Mouse (Mus musculus) lung, adult 2 months (tissue): ENCODE data around the gene Herpud2. TPM values are rescaled to one million over a fixed set of nuclear protein-coding genes. Genes with fewer than 3 reads are reported as not detected.
"Not testable (repeated sequence)": the region's sequence is repeated elsewhere in the genome, so short reads cannot be mapped to it uniquely, and the experiment has no call there.

Source experiments
- DNase-seq: peaks from one replicate; pipeline ENCODE4 v3.0.0; 2022
- H3K4me1 ChIP-seq: fragments of 200-500 bp; 2 replicates; pipeline ENCODE4 v1.6.1; 2011; ENCODE audit warnings: low read length; ENCODE audit not compliant: control insufficient read depth, insufficient read depth
- H3K4me3 ChIP-seq: fragments of 200-500 bp; replicated peaks from 2 replicates; pipeline ENCODE3; 2011; ENCODE audit warnings: low read depth, mild to moderate bottlenecking, control low read depth, low read length; ENCODE audit errors: extremely low read depth
- CTCF ChIP-seq: fragments of 200-500 bp; IDR thresholded peaks from 2 replicates; pipeline ENCODE4 v1.5.1; 2011; ENCODE audit warnings: mild to moderate bottlenecking, low read length, control low read depth; ENCODE audit not compliant: insufficient read depth
- POLR2A ChIP-seq: fragments of 200-500 bp; IDR thresholded peaks from 2 replicates; pipeline ENCODE4 v1.6.1; 2011; ENCODE audit warnings: low read depth, mild to moderate bottlenecking, control low read depth, low read length, borderline replicate concordance; ENCODE audit errors: extremely low read depth
- whole genome bisulfite sequencing: fragments of 180-500 bp; shearing (Covaris S2); methylation state at CpG from one replicate; pipeline ENCODE4 v1.1.7; 2018; 5-methylcytosine and 5-hydroxymethylcytosine counted together
- polyA plus RNA-seq: library from polyadenylated mRNA; depleted of rRNA; stranded (reverse); fragments of >200 nt; gene quantifications from 2 replicates; pipeline ENCODE4 v1.2.3, GENCODE M21; 2012; rRNA removed

The Herpud2 gene
- polyA plus RNA-seq, 1 experiment, result 41.7 TPM

DNA sequence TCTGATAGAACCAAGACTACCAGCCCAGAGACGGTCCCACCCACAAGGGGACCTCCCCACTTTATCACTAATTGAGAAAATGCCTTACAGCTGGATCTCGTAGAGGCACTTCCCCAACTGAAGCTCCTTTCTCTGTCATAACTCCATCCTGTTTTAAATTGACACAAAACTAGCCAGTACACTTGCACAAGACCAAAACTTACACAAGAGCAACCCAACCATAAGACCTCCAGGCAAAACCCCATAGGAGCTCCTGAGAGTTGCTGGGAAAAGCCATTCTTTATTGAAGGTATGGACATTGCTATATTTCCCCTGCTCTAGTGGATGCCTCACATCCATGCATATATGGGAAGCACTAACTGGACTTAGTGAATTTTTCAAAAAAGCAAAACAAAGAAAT lies 27.6 kb downstream of the Herpud2 start:
- 67% methylated on average over 2 of the region's 2 CpGs for WGBS
- TF ChIP-seq CTCF (no peak), POLR2A (no peak)
- no peak for DNase-seq
- no peaks in the 10 kb centered on the region for H3K4me1 ChIP-seq
- H3K4me3 ChIP-seq, result no peak overlapping the region

DNA sequence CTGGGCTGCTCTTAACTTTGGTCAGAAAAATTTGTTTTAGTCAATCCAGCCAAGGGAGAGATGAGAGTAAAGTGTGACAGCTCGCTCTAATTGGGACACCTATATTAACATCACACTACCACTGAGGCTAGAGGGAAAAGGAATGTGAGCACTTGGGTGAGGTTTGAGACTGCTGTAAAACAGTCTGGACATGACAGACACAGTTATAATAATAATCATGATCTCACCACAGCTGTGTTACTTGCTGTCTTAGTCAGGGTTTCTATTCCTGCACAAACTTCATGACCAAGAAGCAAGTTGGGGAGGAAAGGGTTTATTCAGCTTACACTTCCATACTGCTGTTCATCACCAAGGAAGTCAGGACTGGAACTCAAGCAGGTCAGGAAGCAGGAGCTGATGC lies 28.0 kb downstream of the Herpud2 start:
- WGBS, result 92% methylated on average over 1 of the region's 1 CpGs

DNA sequence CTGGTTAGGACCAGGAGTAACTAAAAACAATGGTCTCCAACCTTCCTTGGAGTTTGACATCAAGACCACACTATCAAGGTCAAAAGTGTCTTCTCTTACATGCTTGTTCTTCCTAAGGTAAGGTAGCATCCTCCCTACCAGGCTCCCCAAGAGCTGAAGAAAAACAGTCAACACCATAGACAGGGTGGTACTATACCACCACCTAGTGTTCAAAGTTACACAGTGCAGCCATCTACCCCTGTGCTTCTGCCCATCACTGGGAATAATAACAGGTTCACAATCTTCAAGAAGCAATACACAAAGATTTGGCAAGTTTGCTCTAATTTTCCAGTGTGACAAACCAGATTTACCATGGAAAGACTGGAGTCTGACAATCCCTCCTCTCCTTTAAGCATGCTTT lies 47.0 kb downstream of the Herpud2 start:
- no peak for DNase-seq

More for the DNA sequence above, 28.0 kb downstream of the Herpud2 start:
- not testable (repeated sequence) for H3K4me1 ChIP-seq, DNase-seq, H3K4me3 ChIP-seq

DNA sequence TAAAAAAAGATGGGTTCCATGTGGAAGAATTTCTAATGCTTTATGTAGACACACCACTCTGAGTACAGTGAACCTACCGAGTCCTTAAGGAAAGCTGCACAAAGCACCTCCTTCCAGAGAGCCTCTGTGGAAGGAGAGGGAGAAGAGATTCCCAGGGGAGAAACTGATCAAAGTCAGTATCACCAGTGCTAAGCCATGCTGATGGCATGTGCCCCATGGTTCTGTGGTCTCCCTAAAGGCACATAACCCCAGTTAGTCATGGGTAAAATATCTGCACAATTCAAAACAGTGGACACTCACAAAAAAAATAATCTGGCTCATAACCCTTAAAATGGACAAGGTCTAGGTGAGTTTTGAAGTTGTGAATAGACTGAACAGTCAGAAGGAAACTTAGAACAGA lies 48.7 kb downstream of the Herpud2 start:
- DNase-seq, result no peak
- Histone ChIP-seq H3K4me1 (no peaks in the 10 kb centered on the region), H3K4me3 (no peak overlapping the region)
- 93% methylated on average over 1 of the region's 1 CpGs for WGBS
- TF ChIP-seq POLR2A (no peak), CTCF (no peak)

More for the DNA sequence above, 47.0 kb downstream of the Herpud2 start:
- Histone ChIP-seq H3K4me1 (no peaks in the 10 kb centered on the region), H3K4me3 (no peak overlapping the region)
- TF ChIP-seq POLR2A (no peak), CTCF (0 out of 2 replicates have a peak, but pooled peaks have one; percentile 8)

DNA sequence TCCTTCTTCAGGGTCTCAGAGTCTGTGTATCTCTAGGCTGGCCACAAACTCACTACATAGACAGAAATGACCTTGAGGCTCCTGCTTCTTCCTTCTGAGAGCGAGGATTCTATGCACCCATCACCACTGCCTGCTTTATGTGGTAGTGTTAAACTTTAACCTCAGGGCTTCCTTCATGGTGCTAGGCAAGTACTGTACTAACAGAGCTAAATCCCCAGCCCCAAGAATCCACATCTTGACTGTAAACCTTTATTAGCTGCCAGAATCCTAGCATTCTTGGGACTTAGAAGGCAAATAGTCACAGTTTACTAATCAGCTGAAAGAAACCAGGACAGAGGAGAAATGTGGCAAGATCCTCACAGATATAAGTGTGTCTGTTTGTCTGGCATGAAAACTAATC lies 60.8 kb downstream of the Herpud2 start:
- 53% methylated on average over 1 of the region's 1 CpGs for WGBS
- no peak for DNase-seq

DNA sequence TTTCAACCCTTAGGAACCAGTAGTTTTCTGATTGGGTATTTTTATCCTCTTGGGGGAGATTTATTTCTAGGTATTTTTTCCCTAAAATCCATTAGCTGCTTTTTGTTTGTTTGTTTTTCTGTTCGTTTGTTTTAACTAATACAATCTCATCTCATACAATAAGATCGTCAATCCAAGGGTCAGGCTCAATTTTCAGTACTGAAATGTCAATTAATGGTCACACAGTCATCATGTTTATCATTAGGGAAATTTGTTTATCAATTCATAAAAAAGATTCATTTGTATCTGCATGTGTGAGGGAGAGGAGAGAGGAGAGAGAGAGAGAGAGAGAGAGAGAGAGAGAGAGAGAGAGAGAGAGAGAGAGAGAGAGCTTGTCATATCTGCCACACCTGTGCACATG lies 62.5 kb downstream of the Herpud2 start, which contains the start of gene Gm10181:
TSS of gene Gm10181 (plus strand) at position 301 of the 400 bp plus-strand sequence.
- no peak within 1 kb of the TSS for H3K4me3 ChIP-seq
- no peak for TF ChIP-seq POLR2A
- TF ChIP-seq CTCF, result no peak
- H3K4me1 ChIP-seq, result no peaks in the 10 kb centered on the region
- DNase-seq, result no peak
- 62% methylated on average over 2 of the region's 2 CpGs for WGBS

More for the DNA sequence above, 60.8 kb downstream of the Herpud2 start:
- no peak overlapping the region for H3K4me3 ChIP-seq
- TF ChIP-seq POLR2A (no peak), CTCF (no peak)
- H3K4me1 ChIP-seq, result no peaks in the 10 kb centered on the region

DNA sequence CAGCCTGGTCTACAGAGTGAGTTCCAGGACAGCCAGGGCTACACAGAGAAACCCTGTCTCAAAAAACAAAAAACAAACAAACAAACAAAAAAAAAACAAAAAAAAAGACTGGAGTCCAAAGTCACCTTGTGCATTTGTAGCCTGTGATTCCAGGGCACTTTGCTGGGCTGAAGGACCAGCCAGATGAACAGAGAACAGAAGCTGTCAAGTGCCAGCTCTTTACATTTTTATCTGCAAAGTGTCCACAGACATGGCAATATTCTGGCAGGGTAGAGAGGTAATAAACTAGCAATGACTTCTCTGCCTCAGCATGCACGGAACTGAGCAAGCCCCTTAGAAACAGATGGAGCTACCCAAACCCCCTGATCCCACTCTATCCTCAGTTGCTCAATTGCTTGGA lies 75.1 kb downstream of the Herpud2 start:
- DNase-seq, result no peak
- H3K4me1 ChIP-seq, result 0 out of 2 replicates have a peak, but pooled peaks cover 2% of the 10 kb centered on the region
- WGBS, result 78% methylated on average over 1 of the region's 1 CpGs
- no peak overlapping the region for H3K4me3 ChIP-seq
- no peak for TF ChIP-seq POLR2A
- no peak for TF ChIP-seq CTCF

DNA sequence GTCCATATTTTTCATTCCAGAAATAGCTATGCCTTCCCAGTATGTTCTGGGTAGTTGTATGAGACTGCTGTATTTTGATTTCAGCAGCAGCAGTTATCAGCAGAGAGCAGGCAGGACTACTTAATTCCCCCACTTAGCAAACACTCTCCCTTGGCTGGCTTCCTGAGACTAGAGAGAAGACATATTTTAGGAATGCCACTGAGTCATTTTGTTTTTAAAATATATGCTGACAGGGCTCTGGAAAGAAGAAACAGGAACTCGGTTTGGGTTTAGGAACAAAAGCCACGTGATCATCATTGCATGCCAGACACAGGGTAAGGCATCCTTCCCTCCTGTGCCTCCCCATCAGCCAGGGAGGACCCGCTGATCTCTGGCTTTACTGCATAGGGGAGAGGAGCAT lies 75.6 kb downstream of the Herpud2 start:
- TF ChIP-seq CTCF (no peak), POLR2A (no peak)
- no peak overlapping the region for H3K4me3 ChIP-seq
- H3K4me1 ChIP-seq, result 0 out of 2 replicates have a peak, but pooled peaks cover 2% of the 10 kb centered on the region
- no peak for DNase-seq
- 13% methylated on average over 3 of the region's 3 CpGs for WGBS

DNA sequence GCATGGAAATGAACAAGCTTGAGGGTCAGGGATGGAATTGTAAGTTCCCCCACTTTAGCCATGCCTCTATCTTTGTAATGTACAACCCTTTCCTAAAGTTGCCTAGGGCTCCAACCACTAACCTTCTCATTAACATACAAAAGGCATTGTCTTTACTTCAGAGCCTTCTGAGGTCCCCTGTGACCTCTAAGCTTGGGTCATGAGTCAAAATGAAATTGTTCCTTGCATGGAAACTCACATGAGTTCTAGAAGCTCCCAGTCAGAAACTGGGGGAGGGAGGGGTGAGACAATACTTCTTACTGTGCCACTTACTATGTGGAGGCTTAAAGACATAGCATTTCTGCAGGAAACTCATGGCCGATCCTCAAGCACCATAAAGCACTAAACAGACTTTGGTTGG lies 79.0 kb downstream of the Herpud2 start:
- DNase-seq, result no peak
- Histone ChIP-seq H3K4me1 (0 out of 2 replicates have a peak, but pooled peaks cover 2% of the 10 kb centered on the region), H3K4me3 (no peak overlapping the region)
- TF ChIP-seq CTCF (no peak), POLR2A (no peak)
- WGBS, result 91% methylated on average over 1 of the region's 1 CpGs

DNA sequence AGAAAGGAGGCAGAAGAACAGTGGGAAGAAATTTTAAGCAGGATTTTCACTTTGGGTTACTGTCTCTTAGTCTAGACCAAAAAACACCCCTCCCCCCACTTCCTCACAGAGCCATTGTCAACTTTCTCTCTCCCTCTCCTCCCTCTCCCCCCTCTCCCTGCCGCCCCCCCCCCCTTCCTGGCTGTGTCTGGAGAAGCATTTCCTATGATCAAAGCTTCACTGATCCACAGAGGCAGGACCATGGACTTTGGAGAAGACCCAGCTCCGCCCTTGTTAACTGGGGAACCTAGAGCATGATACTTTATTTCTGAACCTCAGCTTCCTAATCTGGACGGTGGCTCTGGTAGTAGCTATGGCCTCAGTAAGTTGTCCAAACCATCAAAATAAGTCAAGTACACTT lies 92.9 kb downstream of the Herpud2 start:
- 23% methylated on average over 3 of the region's 3 CpGs for WGBS
- H3K4me3 ChIP-seq, result no peak overlapping the region
- no peaks in the 10 kb centered on the region for H3K4me1 ChIP-seq
- TF ChIP-seq CTCF (no peak), POLR2A (no peak)
- no peak for DNase-seq

Other genes with a start within 250 kb of the Herpud2 start
- not detected in 2 replicates for gene Gm10181, start 62.4 kb downstream of the Herpud2 start, polyA plus RNA-seq
- 10.3 and 21.3 TPM in 2 replicates for gene Sept7, start 100.6 kb upstream of the Herpud2 start, polyA plus RNA-seq